Mouse (Mus musculus): Measurements from ENCODE around the gene Cbr4. TPM values are rescaled to one million over a fixed set of nuclear protein-coding genes. Genes with fewer than 3 reads are reported as not detected.

The Cbr4 gene
- 23.8 and 27.1 TPM in 2 replicates for polyA plus RNA-seq (2016; fragmentation: Nextera tagmentation; extraction: Ambion mirVana)

- Histone ChIP-seq H3K4me3 (peak within 1 kb of the TSS; percentile 76), H3K27ac (peak within 1 kb of the TSS; percentile 94), H3K4me1 (replicated peaks) (peaks cover 10% of the 10 kb centered on the region), H3K27me3 (ENCODE audit: insufficient read depth, poor library complexity, severe bottlenecking) (no peaks in the 10 kb centered on the region), H3K9me3 (no peaks in the 10 kb centered on the region), H3K36me3 (peaks cover 10% of the 10 kb centered on the region)
- DNase-seq (ENCODE audit: low spot score): peak; percentile 86
- WGBS: 2% methylated on average over 29 of the region's 29 CpGs
These were observed at the start of gene Cbr4 for GRCm38 (mm10) chr8:61487597-61488156. Cbr4 (plus strand) TSS chr8:61487734.

- Histone ChIP-seq H3K27ac (no peak overlapping the region), H3K36me3 (no peaks in the 10 kb centered on the region), H3K27me3 (ENCODE audit: insufficient read depth, poor library complexity, severe bottlenecking) (no peaks in the 10 kb centered on the region), H3K4me1 (replicated peaks) (peaks cover 15% of the 10 kb centered on the region), H3K9me3 (peaks cover 8% of the 10 kb centered on the region), H3K4me3 (no peak overlapping the region)
- WGBS: 91% methylated on average over 3 of the region's 3 CpGs
- DNase-seq (ENCODE audit: low spot score): no peak
These were observed 44.5 kb upstream of the Cbr4 start for GRCm38 (mm10) chr8:61442988-61443387.

DNA sequence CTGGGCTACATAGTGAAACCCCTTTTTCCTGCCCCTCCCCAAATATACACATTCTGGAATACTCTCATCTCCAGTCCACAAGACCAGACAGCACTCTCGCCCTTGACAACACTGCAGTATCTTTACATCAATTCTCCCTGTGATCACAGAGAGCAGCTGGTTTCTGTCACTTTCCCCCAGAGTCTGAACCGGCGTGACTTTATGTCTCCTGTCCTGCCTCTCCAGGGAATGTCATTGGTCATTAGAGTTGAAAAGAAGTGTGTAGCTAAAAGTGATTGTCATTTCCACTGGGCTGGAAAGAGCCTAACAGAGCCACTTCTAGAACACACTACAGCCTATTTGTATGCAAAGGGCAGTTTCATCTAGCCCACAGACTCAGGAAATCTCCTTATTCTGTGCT is 43.2 kb upstream of the Cbr4 start:
- no peak for DNase-seq (ENCODE audit: low spot score)
- Histone ChIP-seq H3K27ac (no peak overlapping the region), H3K27me3 (ENCODE audit: insufficient read depth, poor library complexity, severe bottlenecking) (no peaks in the 10 kb centered on the region), H3K4me1 (replicated peaks) (peaks cover 15% of the 10 kb centered on the region), H3K36me3 (no peaks in the 10 kb centered on the region), H3K4me3 (no peak overlapping the region), H3K9me3 (peaks cover 5% of the 10 kb centered on the region)
- 51% methylated on average over 3 of the region's 3 CpGs for WGBS

- 68% methylated on average over 15 of the region's 15 CpGs for WGBS
- Histone ChIP-seq H3K27me3 (ENCODE audit: insufficient read depth, poor library complexity, severe bottlenecking) (no peaks in the 10 kb centered on the region), H3K4me1 (replicated peaks) (peaks cover 15% of the 10 kb centered on the region), H3K4me3 (no peak overlapping the region), H3K36me3 (no peaks in the 10 kb centered on the region), H3K27ac (peak overlapping the region; percentile 69; the same call in 1 of the 2 replicates), H3K9me3 (no peaks in the 10 kb centered on the region)
- DNase-seq (ENCODE audit: low spot score): no peak
These were observed 41.2 kb upstream of the Cbr4 start for GRCm38 (mm10) chr8:61446329-61446728.

- Histone ChIP-seq H3K36me3 (no peaks in the 10 kb centered on the region), H3K4me1 (replicated peaks) (peaks cover 15% of the 10 kb centered on the region), H3K27me3 (ENCODE audit: insufficient read depth, poor library complexity, severe bottlenecking) (no peaks in the 10 kb centered on the region), H3K27ac (no peak overlapping the region), H3K4me3 (no peak overlapping the region), H3K9me3 (no peaks in the 10 kb centered on the region)
- WGBS: 90% methylated on average over 2 of the region's 2 CpGs
- DNase-seq (ENCODE audit: low spot score): no peak
These were observed 39.4 kb upstream of the Cbr4 start for GRCm38 (mm10) chr8:61448100-61448499.

- H3K27me3 ChIP-seq (ENCODE audit: insufficient read depth, poor library complexity, severe bottlenecking): no peaks in the 10 kb centered on the region
- no peaks in the 10 kb centered on the region for H3K9me3 ChIP-seq
- no peak overlapping the region for H3K27ac ChIP-seq
- no peak overlapping the region for H3K4me3 ChIP-seq
- no peaks in the 10 kb centered on the region for H3K36me3 ChIP-seq
- H3K4me1 ChIP-seq (replicated peaks): peaks cover 15% of the 10 kb centered on the region
- WGBS: 74% methylated on average over 5 of the region's 5 CpGs
- DNase-seq (ENCODE audit: low spot score): no peak
These were observed 38.7 kb upstream of the Cbr4 start for GRCm38 (mm10) chr8:61448881-61449280.

DNA sequence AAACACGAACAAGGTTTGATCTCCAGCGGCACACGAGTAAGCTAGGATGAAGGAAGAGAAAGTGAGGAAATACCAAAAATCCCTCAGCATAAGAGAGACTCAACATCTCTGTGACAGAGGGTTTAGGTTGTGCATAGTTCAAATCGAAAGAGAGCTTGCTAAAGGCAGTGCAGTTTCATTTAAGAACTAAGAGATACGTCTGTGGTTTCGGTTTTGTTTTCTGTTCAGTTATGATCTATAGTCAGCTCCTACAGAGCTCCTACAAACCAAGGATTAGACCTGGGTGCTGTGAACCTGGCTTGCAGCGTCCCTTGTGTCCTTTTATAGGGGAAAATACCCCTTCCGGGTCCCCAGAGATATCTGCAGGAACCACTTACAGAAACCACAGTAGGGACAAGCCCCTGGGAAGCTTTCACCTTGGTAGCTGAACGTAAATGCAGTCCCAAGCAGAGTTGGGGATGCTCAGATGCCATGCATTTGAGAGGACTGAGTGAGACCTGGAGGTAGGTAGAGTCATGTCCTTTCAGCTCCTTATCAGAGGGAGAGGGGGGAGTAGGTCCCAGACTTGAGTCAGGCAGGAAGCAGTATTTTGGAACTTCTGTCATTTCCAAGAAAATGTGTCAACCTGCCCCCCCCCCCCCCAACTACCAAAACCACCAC is 36.5 kb upstream of the Cbr4 start:
- no peaks in the 10 kb centered on the region for H3K36me3 ChIP-seq
- no peak for DNase-seq (ENCODE audit: low spot score)
- H3K4me3 ChIP-seq: no peak overlapping the region
- H3K9me3 ChIP-seq: no peaks in the 10 kb centered on the region
- H3K27me3 ChIP-seq (ENCODE audit: insufficient read depth, poor library complexity, severe bottlenecking): no peaks in the 10 kb centered on the region
- no peak overlapping the region for H3K27ac ChIP-seq
- 91% methylated on average over 9 of the region's 9 CpGs for WGBS
- H3K4me1 ChIP-seq (replicated peaks): peaks cover 9% of the 10 kb centered on the region

GRCm38 (mm10) chr8:61451721-61452337 is 35.7 kb upstream of the Cbr4 start:
- DNase-seq (ENCODE audit: low spot score): no peak
- Histone ChIP-seq H3K27me3 (ENCODE audit: insufficient read depth, poor library complexity, severe bottlenecking) (no peaks in the 10 kb centered on the region), H3K4me3 (no peak overlapping the region), H3K9me3 (no peaks in the 10 kb centered on the region), H3K36me3 (no peaks in the 10 kb centered on the region), H3K4me1 (replicated peaks) (peaks cover 3% of the 10 kb centered on the region; the same call in 1 of the 2 replicates), H3K27ac (no peak overlapping the region)
- WGBS: 87% methylated on average over 8 of the region's 8 CpGs

DNA sequence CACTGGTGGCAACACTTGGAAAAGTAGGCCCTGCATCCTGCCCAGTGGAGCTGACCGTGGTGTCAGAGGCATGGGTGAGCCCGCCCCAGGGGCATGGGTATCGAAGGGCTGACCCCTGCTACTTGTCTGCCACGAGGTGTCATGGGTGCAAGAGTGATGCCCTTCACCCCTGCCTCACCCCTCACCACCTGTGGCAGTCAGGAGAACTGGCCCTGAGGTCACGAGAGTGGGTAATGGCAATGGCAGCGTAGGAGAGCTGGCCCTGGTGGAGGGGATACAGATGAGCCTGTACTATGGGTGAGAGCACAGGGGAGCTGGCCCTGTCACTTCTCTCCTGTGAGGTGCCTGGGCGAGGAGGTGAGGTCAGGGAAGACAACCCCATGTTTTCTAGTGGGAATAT is 27.8 kb upstream of the Cbr4 start:
- no peak for DNase-seq (ENCODE audit: low spot score)
- Histone ChIP-seq H3K27me3 (ENCODE audit: insufficient read depth, poor library complexity, severe bottlenecking) (no peaks in the 10 kb centered on the region), H3K4me1 (replicated peaks) (no peaks in the 10 kb centered on the region), H3K9me3 (no peaks in the 10 kb centered on the region), H3K36me3 (no peaks in the 10 kb centered on the region), H3K4me3 (no peak overlapping the region), H3K27ac (no peak overlapping the region)
- 80% methylated on average over 7 of the region's 7 CpGs for WGBS

DNA sequence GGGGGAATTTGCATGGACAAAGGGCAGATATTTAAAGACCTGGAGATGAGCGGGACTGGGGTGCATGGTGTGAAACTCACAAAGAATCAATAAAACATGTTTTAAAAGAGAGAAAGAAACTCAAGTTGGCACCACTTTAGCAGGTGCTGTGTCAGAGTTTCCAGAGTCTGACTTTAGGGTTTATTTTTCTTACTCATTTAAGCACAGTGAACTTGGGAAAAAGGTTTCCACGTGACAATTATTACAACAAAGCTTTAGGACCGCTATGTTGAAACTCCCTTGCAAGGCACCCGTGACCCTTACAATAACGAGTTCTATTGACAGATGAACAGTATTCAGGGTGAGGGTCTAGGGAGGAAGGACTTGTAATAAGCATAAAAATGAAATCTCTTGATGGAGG is 25.3 kb upstream of the Cbr4 start:
- H3K27me3 ChIP-seq (ENCODE audit: insufficient read depth, poor library complexity, severe bottlenecking): no peaks in the 10 kb centered on the region
- WGBS: 82% methylated on average over 5 of the region's 5 CpGs

DNA sequence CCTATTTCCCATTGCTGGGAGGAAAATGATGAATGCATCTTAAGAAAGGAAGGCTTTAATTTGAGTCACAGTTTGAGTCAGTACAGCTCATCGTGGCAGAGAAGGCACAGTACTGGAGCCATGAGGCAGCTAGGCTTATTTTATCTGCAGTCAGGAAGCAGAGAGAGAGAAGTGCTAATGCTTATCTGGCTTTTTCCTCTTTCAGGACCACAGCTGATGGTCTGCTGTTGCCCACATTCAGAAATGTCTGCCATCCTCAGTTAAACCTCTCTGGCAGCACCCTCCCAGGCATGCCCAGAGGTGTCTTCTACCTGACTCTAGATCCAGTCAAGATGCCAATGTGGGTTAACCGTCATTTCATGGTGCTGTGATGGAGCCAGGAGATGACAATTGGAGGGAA is 23.1 kb upstream of the Cbr4 start:
- 84% methylated on average over 2 of the region's 2 CpGs for WGBS
- H3K27me3 ChIP-seq (ENCODE audit: insufficient read depth, poor library complexity, severe bottlenecking): no peaks in the 10 kb centered on the region

More for the DNA sequence above, 25.3 kb upstream of the Cbr4 start:
- Histone ChIP-seq H3K4me3 (no peak overlapping the region), H3K9me3 (no peaks in the 10 kb centered on the region), H3K4me1 (replicated peaks) (no peaks in the 10 kb centered on the region), H3K27ac (no peak overlapping the region), H3K36me3 (no peaks in the 10 kb centered on the region)
- DNase-seq (ENCODE audit: low spot score): no peak

DNA sequence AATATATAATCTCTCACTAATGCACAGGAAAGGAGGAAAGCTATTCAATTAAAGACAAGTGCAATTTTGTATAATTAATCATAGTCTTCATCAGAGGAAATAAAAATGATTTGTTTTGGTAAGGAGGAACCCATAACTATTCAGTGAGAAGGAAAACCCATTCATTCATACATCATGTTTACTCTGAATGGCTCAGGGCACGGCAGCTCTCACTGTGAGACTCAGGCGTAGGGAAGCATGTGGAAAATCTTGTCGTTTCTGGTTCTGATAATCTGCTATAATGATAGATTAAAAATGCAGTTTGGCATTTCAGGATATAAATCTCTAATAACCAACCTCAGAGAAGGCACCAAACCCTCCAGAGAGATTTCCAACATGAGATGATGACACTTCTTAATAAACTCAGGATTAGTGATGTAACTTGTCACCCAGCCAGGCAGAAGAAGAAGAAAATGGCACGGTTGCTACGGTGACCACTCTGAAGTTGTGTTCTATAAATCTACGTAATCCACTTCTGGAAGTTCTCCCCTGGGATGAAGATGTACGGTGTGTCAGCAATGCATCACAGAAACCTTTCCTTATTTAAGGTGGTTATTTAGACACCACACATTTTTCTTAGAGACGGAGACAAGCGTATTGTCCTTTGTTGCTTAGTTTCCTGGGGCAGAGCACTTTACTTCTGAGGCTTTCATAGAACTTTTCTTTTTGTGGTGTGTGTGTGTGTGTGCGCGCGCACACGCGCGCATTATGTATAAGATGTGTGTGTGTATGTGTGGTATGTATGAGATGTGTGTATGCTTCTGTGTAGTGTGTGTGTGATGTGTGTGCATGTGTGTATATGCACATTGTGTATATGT is 20.6 kb upstream of the Cbr4 start:
- H3K4me1 ChIP-seq (replicated peaks): no peaks in the 10 kb centered on the region
- no peak overlapping the region for H3K27ac ChIP-seq
- no peaks in the 10 kb centered on the region for H3K27me3 ChIP-seq (ENCODE audit: insufficient read depth, poor library complexity, severe bottlenecking)
- H3K36me3 ChIP-seq: no peaks in the 10 kb centered on the region
- H3K9me3 ChIP-seq: no peaks in the 10 kb centered on the region
- 90% methylated on average over 15 of the region's 15 CpGs for WGBS
- H3K4me3 ChIP-seq: no peak overlapping the region
- no peak for DNase-seq (ENCODE audit: low spot score)

More for the DNA sequence above, 23.1 kb upstream of the Cbr4 start:
- H3K9me3 ChIP-seq: no peaks in the 10 kb centered on the region
- H3K4me3 ChIP-seq: no peak overlapping the region
- no peak overlapping the region for H3K27ac ChIP-seq
- no peaks in the 10 kb centered on the region for H3K4me1 ChIP-seq (replicated peaks)
- no peak for DNase-seq (ENCODE audit: low spot score)
- H3K36me3 ChIP-seq: no peaks in the 10 kb centered on the region

GRCm38 (mm10) chr8:61467553-61467815 is 20.1 kb upstream of the Cbr4 start:
- no peak for DNase-seq (ENCODE audit: low spot score)
- whole genome bisulfite sequencing: 93% methylated on average over 3 of the region's 3 CpGs

More at GRCm38 (mm10) chr8:61467553-61467815, 20.1 kb upstream of the Cbr4 start:
- Histone ChIP-seq H3K36me3 (no peaks in the 10 kb centered on the region), H3K9me3 (no peaks in the 10 kb centered on the region), H3K27me3 (ENCODE audit: insufficient read depth, poor library complexity, severe bottlenecking) (no peaks in the 10 kb centered on the region), H3K27ac (no peak overlapping the region), H3K4me1 (replicated peaks) (no peaks in the 10 kb centered on the region), H3K4me3 (no peak overlapping the region)

Measured in hindbrain, embryonic 10.5 days (tissue).